Mouse (Mus musculus): Measurements from ENCODE around the gene Prpf6. TPM values are rescaled to one million over a fixed set of nuclear protein-coding genes. Genes with fewer than 3 reads are reported as not detected.

The Prpf6 gene
- polyA plus RNA-seq, 1 experiment from 2014 or later: 63.6 TPM

- H3K4me2 ChIP-seq (replicated peaks): no peak overlapping the region
- no peak overlapping the region for H3K27ac ChIP-seq (replicated peaks)
- H3K9me3 ChIP-seq (replicated peaks): no peaks in the 10 kb centered on the region
- no peak overlapping the region for H3K4me3 ChIP-seq (replicated peaks)
- H3K4me1 ChIP-seq: 0 out of 2 replicates have a peak, but pooled peaks cover 5% of the 10 kb centered on the region
- H3K36me3 ChIP-seq: peaks cover 86% of the 10 kb centered on the region
- WGBS: 92% methylated on average over 2 of the region's 2 CpGs
- no peak overlapping the region for H3K9ac ChIP-seq
- H3K27me3 ChIP-seq: no peaks in the 10 kb centered on the region
- ATAC-seq (ENCODE audit: insufficient number of reproducible peaks, low FRiP score, low TSS enrichment, low read depth): no peak
These were observed 52.7 kb downstream of the Prpf6 start for GRCm38 (mm10) chr2:181644361-181644760.

GRCm38 (mm10) chr2:181645666-181646065 lies 54.0 kb downstream of the Prpf6 start:
- ATAC-seq (ENCODE audit: insufficient number of reproducible peaks, low FRiP score, low TSS enrichment, low read depth): no peak
- Histone ChIP-seq H3K4me3 (replicated peaks) (no peak overlapping the region), H3K4me1 (0 out of 2 replicates have a peak, but pooled peaks cover 5% of the 10 kb centered on the region), H3K27ac (replicated peaks) (peak overlapping the region; percentile 45; the same call in 1 of the 2 replicates), H3K36me3 (peaks cover 87% of the 10 kb centered on the region), H3K4me2 (replicated peaks) (no peak overlapping the region), H3K9ac (no peak overlapping the region), H3K9me3 (replicated peaks) (no peaks in the 10 kb centered on the region), H3K27me3 (no peaks in the 10 kb centered on the region)
- 63% methylated on average over 3 of the region's 3 CpGs for WGBS

- WGBS: 91% methylated on average over 6 of the region's 6 CpGs
- no peak overlapping the region for H3K27ac ChIP-seq (replicated peaks)
- no peak overlapping the region for H3K4me2 ChIP-seq (replicated peaks)
- H3K4me1 ChIP-seq: 0 out of 2 replicates have a peak, but pooled peaks cover 5% of the 10 kb centered on the region
- ATAC-seq (ENCODE audit: insufficient number of reproducible peaks, low FRiP score, low TSS enrichment, low read depth): no peak
- H3K4me3 ChIP-seq (replicated peaks): no peak overlapping the region
- no peaks in the 10 kb centered on the region for H3K27me3 ChIP-seq
- H3K9me3 ChIP-seq (replicated peaks): no peaks in the 10 kb centered on the region
- no peak overlapping the region for H3K9ac ChIP-seq
- H3K36me3 ChIP-seq: peaks cover 85% of the 10 kb centered on the region
These were observed 55.2 kb downstream of the Prpf6 start for GRCm38 (mm10) chr2:181646626-181647472.

GRCm38 (mm10) chr2:181648926-181649325 lies 57.3 kb downstream of the Prpf6 start:
- Histone ChIP-seq H3K9ac (no peak overlapping the region), H3K4me3 (replicated peaks) (no peak overlapping the region), H3K4me1 (0 out of 2 replicates have a peak, but pooled peaks cover 5% of the 10 kb centered on the region), H3K4me2 (replicated peaks) (no peak overlapping the region), H3K36me3 (peaks cover 87% of the 10 kb centered on the region), H3K27me3 (no peaks in the 10 kb centered on the region), H3K9me3 (replicated peaks) (no peaks in the 10 kb centered on the region), H3K27ac (replicated peaks) (no peak overlapping the region)
- WGBS: 77% methylated on average over 10 of the region's 10 CpGs
- no peak for ATAC-seq (ENCODE audit: insufficient number of reproducible peaks, low FRiP score, low TSS enrichment, low read depth)

GRCm38 (mm10) chr2:181653065-181653464 lies 61.4 kb downstream of the Prpf6 start:
- Histone ChIP-seq H3K4me3 (replicated peaks) (no peak overlapping the region), H3K36me3 (peaks cover 82% of the 10 kb centered on the region), H3K4me2 (replicated peaks) (no peak overlapping the region), H3K27ac (replicated peaks) (no peak overlapping the region), H3K9me3 (replicated peaks) (no peaks in the 10 kb centered on the region), H3K27me3 (no peaks in the 10 kb centered on the region), H3K9ac (no peak overlapping the region), H3K4me1 (peaks cover 7% of the 10 kb centered on the region; the same call in 1 of the 2 replicates)
- no peak for ATAC-seq (ENCODE audit: insufficient number of reproducible peaks, low FRiP score, low TSS enrichment, low read depth)

- no peak for ATAC-seq (ENCODE audit: insufficient number of reproducible peaks, low FRiP score, low TSS enrichment, low read depth)
- no peaks in the 10 kb centered on the region for H3K9me3 ChIP-seq (replicated peaks)
- peaks cover 77% of the 10 kb centered on the region for H3K36me3 ChIP-seq
- no peaks in the 10 kb centered on the region for H3K27me3 ChIP-seq
- 96% methylated on average over 1 of the region's 1 CpGs for WGBS
- H3K27ac ChIP-seq (replicated peaks): no peak overlapping the region
- H3K9ac ChIP-seq: no peak overlapping the region
- no peak overlapping the region for H3K4me3 ChIP-seq (replicated peaks)
- H3K4me2 ChIP-seq (replicated peaks): no peak overlapping the region
- H3K4me1 ChIP-seq: peaks cover 7% of the 10 kb centered on the region; the same call in 1 of the 2 replicates
These were observed 61.9 kb downstream of the Prpf6 start for GRCm38 (mm10) chr2:181653523-181653922.

GRCm38 (mm10) chr2:181656734-181657133 lies 65.1 kb downstream of the Prpf6 start, which contains the start of gene Gm29797:
Gm29797 (plus strand) TSS chr2:181657034.
- Histone ChIP-seq H3K9ac (no peak within 1 kb of the TSS), H3K27me3 (no peaks in the 10 kb centered on the region), H3K4me3 (replicated peaks) (no peak within 1 kb of the TSS), H3K27ac (replicated peaks) (no peak within 1 kb of the TSS; the same call in 1 of the 2 replicates), H3K4me2 (replicated peaks) (no peak within 1 kb of the TSS), H3K36me3 (peaks cover 50% of the 10 kb centered on the region), H3K4me1 (peaks cover 23% of the 10 kb centered on the region), H3K9me3 (replicated peaks) (no peaks in the 10 kb centered on the region)
- 56% methylated on average over 3 of the region's 3 CpGs for WGBS
- no peak for ATAC-seq (ENCODE audit: insufficient number of reproducible peaks, low FRiP score, low TSS enrichment, low read depth)

- Histone ChIP-seq H3K4me1 (peaks cover 27% of the 10 kb centered on the region), H3K4me3 (replicated peaks) (no peak overlapping the region), H3K27ac (replicated peaks) (no peak overlapping the region), H3K36me3 (peaks cover 43% of the 10 kb centered on the region), H3K4me2 (replicated peaks) (no peak overlapping the region), H3K9me3 (replicated peaks) (no peaks in the 10 kb centered on the region), H3K27me3 (no peaks in the 10 kb centered on the region), H3K9ac (no peak overlapping the region)
- no peak for ATAC-seq (ENCODE audit: insufficient number of reproducible peaks, low FRiP score, low TSS enrichment, low read depth)
- WGBS: 54% methylated on average over 2 of the region's 2 CpGs
These were observed 65.8 kb downstream of the Prpf6 start for GRCm38 (mm10) chr2:181657441-181657840.

- ATAC-seq (ENCODE audit: insufficient number of reproducible peaks, low FRiP score, low TSS enrichment, low read depth): no peak
- Histone ChIP-seq H3K36me3 (peaks cover 33% of the 10 kb centered on the region), H3K27ac (replicated peaks) (no peak overlapping the region), H3K27me3 (no peaks in the 10 kb centered on the region), H3K4me3 (replicated peaks) (no peak overlapping the region), H3K9ac (no peak overlapping the region), H3K4me2 (replicated peaks) (no peak overlapping the region), H3K4me1 (peaks cover 27% of the 10 kb centered on the region), H3K9me3 (replicated peaks) (no peaks in the 10 kb centered on the region)
- WGBS: 83% methylated on average over 7 of the region's 7 CpGs
These were observed 66.9 kb downstream of the Prpf6 start for GRCm38 (mm10) chr2:181658528-181658927.

- 34% methylated on average over 17 of the region's 17 CpGs for WGBS
- no peak for ATAC-seq (ENCODE audit: insufficient number of reproducible peaks, low FRiP score, low TSS enrichment, low read depth)
- Histone ChIP-seq H3K4me1 (peaks cover 27% of the 10 kb centered on the region), H3K36me3 (peaks cover 28% of the 10 kb centered on the region), H3K27ac (replicated peaks) (no peak overlapping the region), H3K27me3 (no peaks in the 10 kb centered on the region), H3K9me3 (replicated peaks) (no peaks in the 10 kb centered on the region), H3K9ac (no peak overlapping the region), H3K4me2 (replicated peaks) (no peak overlapping the region), H3K4me3 (replicated peaks) (no peak overlapping the region)
These were observed 67.4 kb downstream of the Prpf6 start for GRCm38 (mm10) chr2:181658930-181659555.

- peaks cover 22% of the 10 kb centered on the region for H3K36me3 ChIP-seq
- H3K27me3 ChIP-seq: no peaks in the 10 kb centered on the region
- no peak overlapping the region for H3K9ac ChIP-seq
- peak; percentile 49 for ATAC-seq (ENCODE audit: insufficient number of reproducible peaks, low FRiP score, low TSS enrichment, low read depth)
- WGBS: 5% methylated on average over 9 of the region's 9 CpGs
- no peak overlapping the region for H3K27ac ChIP-seq (replicated peaks)
- H3K9me3 ChIP-seq (replicated peaks): no peaks in the 10 kb centered on the region
- peaks cover 27% of the 10 kb centered on the region for H3K4me1 ChIP-seq
- H3K4me3 ChIP-seq (replicated peaks): no peak overlapping the region
- H3K4me2 ChIP-seq (replicated peaks): no peak overlapping the region
These were observed 68.0 kb downstream of the Prpf6 start for GRCm38 (mm10) chr2:181659609-181660055.

All from embryonic facial prominence, embryonic 15.5 days (tissue).